Mouse (Mus musculus) hindbrain, embryonic 15.5 days (tissue): ENCODE results near the gene Dgkq. TPM values are rescaled to one million over a fixed set of nuclear protein-coding genes. Genes with fewer than 3 reads are reported as not detected.

Experiments used
- ATAC-seq: fragments of 200-750 bp; cut with Nextera tagmentation; 2 replicates; pipeline ENCODE4 v1.8.0; 2017; ENCODE audit warnings: low read depth, moderate number of reproducible peaks, moderate TSS enrichment; ENCODE audit not compliant: low FRiP score
- H3K27ac ChIP-seq: fragments of 300-500 bp; sonication (generic); replicated peaks from 2 replicates; pipeline ENCODE4 v1.5.1; 2015; ENCODE audit warnings: mild to moderate bottlenecking, inconsistent platforms
- H3K27me3 ChIP-seq: fragments of 300-500 bp; sonication (generic); 2 replicates; pipeline ENCODE4 v1.6.1; 2015; ENCODE audit warnings: control low read depth, inconsistent platforms
- H3K36me3 ChIP-seq: fragments of 300-500 bp; sonication (generic); 2 replicates; pipeline ENCODE4 v1.6.1; 2015; ENCODE audit warnings: control low read depth, inconsistent platforms
- H3K4me1 ChIP-seq: fragments of 300-500 bp; sonication (generic); replicated peaks from 2 replicates; pipeline ENCODE4 v1.6.1; 2015; ENCODE audit warnings: control low read depth, inconsistent platforms
- H3K4me2 ChIP-seq: fragments of 300-500 bp; sonication (generic); 2 replicates; pipeline ENCODE4 v1.6.1; 2015; ENCODE audit warnings: moderate library complexity, mild to moderate bottlenecking, inconsistent platforms
- H3K4me3 ChIP-seq: fragments of 300-500 bp; sonication (generic); 2 replicates; pipeline ENCODE4 v1.5.1; 2015; ENCODE audit warnings: mild to moderate bottlenecking, inconsistent platforms
- H3K9ac ChIP-seq: fragments of 300-500 bp; sonication (generic); 2 replicates; pipeline ENCODE4 v1.6.1; 2015; ENCODE audit warnings: inconsistent platforms
- H3K9me3 ChIP-seq: fragments of 300-500 bp; sonication (generic); 2 replicates; pipeline ENCODE4 v1.6.1; 2016; ENCODE audit warnings: control low read depth, inconsistent platforms
- WGBS: fragments of 180-500 bp; shearing (Covaris S2); methylation state at CpG from one replicate; pipeline ENCODE4 v1.1.7; 2015; 5-methylcytosine and 5-hydroxymethylcytosine counted together
- polyA plus RNA-seq: library from polyadenylated mRNA; unstranded; fragments of >200 nt; fragmentation: Nextera tagmentation; extraction: Ambion mirVana; gene quantifications from 2 replicates; pipeline ENCODE4 v1.2.1, GENCODE M21; 2015

The Dgkq gene
- polyA plus RNA-seq, 1 experiment from 2014 or later, result 32.9 TPM

- WGBS, result 89% methylated on average over 6 of the region's 6 CpGs
- H3K9me3 ChIP-seq, result no peaks in the 10 kb centered on the region
- no peak for ATAC-seq
These were observed 8.9 kb upstream of the Dgkq start for GRCm38 (mm10) chr5:108678296-108678854.

GRCm38 (mm10) chr5:108677605-108678295 is 8.3 kb upstream of the Dgkq start:
- Histone ChIP-seq H3K9ac (peak overlapping the region; percentile 46), H3K36me3 (no peaks in the 10 kb centered on the region), H3K9me3 (no peaks in the 10 kb centered on the region), H3K4me3 (peak overlapping the region; percentile 34), H3K27ac (peak overlapping the region; percentile 87), H3K4me1 (peaks cover 16% of the 10 kb centered on the region), H3K4me2 (peak overlapping the region; percentile 66), H3K27me3 (no peaks in the 10 kb centered on the region)
- ATAC-seq, result peak; percentile 93
- WGBS, result 3% methylated on average over 25 of the region's 25 CpGs

More at GRCm38 (mm10) chr5:108678296-108678854, 8.9 kb upstream of the Dgkq start:
- Histone ChIP-seq H3K4me1 (peaks cover 16% of the 10 kb centered on the region), H3K4me3 (no peak overlapping the region), H3K27ac (peak overlapping the region; percentile 45; the same call in 1 of the 2 replicates), H3K4me2 (no peak overlapping the region), H3K36me3 (no peaks in the 10 kb centered on the region), H3K27me3 (no peaks in the 10 kb centered on the region), H3K9ac (no peak overlapping the region)

GRCm38 (mm10) chr5:108676772-108677498 is 7.5 kb upstream of the Dgkq start:
- Histone ChIP-seq H3K4me3 (peak overlapping the region; percentile 34), H3K4me1 (peaks cover 16% of the 10 kb centered on the region), H3K27me3 (no peaks in the 10 kb centered on the region), H3K36me3 (peaks cover 2% of the 10 kb centered on the region; the same call in 1 of the 2 replicates), H3K4me2 (peak overlapping the region; percentile 66), H3K27ac (peak overlapping the region; percentile 87), H3K9me3 (no peaks in the 10 kb centered on the region), H3K9ac (peak overlapping the region; percentile 46)
- ATAC-seq, result peak; percentile 75
- WGBS, result 7% methylated on average over 5 of the region's 5 CpGs

- no peak within 1 kb of the TSS for H3K4me2 ChIP-seq
- no peak for ATAC-seq
- H3K4me3 ChIP-seq, result no peak within 1 kb of the TSS
- peaks cover 9% of the 10 kb centered on the region; the same call in 1 of the 2 replicates for H3K36me3 ChIP-seq
- H3K4me1 ChIP-seq, result peaks cover 16% of the 10 kb centered on the region
- no peak within 1 kb of the TSS for H3K9ac ChIP-seq
- no peaks in the 10 kb centered on the region for H3K9me3 ChIP-seq
- H3K27ac ChIP-seq, result no peak within 1 kb of the TSS
- no peaks in the 10 kb centered on the region for H3K27me3 ChIP-seq
- 86% methylated on average over 9 of the region's 9 CpGs for WGBS
These were observed 5.9 kb upstream of the Dgkq start, which contains the start of gene Slc26a1 for GRCm38 (mm10) chr5:108675251-108675816. Gene Slc26a1 (minus strand): TSS chr5:108675569.

- Histone ChIP-seq H3K4me2 (no peak overlapping the region), H3K27ac (no peak overlapping the region), H3K27me3 (no peaks in the 10 kb centered on the region), H3K9ac (no peak overlapping the region), H3K9me3 (no peaks in the 10 kb centered on the region), H3K4me3 (no peak overlapping the region), H3K4me1 (peaks cover 24% of the 10 kb centered on the region), H3K36me3 (peaks cover 9% of the 10 kb centered on the region; the same call in 1 of the 2 replicates)
- 88% methylated on average over 2 of the region's 2 CpGs for WGBS
- no peak for ATAC-seq
These were observed 5.2 kb upstream of the Dgkq start for GRCm38 (mm10) chr5:108674624-108675023.

- Histone ChIP-seq H3K36me3 (peaks cover 9% of the 10 kb centered on the region; the same call in 1 of the 2 replicates), H3K9ac (no peak overlapping the region), H3K27me3 (no peaks in the 10 kb centered on the region), H3K4me3 (no peak overlapping the region), H3K4me1 (peaks cover 25% of the 10 kb centered on the region), H3K4me2 (no peak overlapping the region), H3K9me3 (no peaks in the 10 kb centered on the region), H3K27ac (no peak overlapping the region)
- no peak for ATAC-seq
- 94% methylated on average over 12 of the region's 12 CpGs for WGBS
These were observed 2.3 kb upstream of the Dgkq start for GRCm38 (mm10) chr5:108671757-108672156.

- no peak overlapping the region for H3K4me2 ChIP-seq
These were observed 1.3 kb upstream of the Dgkq start for GRCm38 (mm10) chr5:108670785-108671184.

GRCm38 (mm10) chr5:108669986-108670385 is 514 bp upstream of the Dgkq start:
- ATAC-seq, result no peak
- Histone ChIP-seq H3K9ac (0 out of 2 replicates have a peak overlapping the region, but pooled peaks have one; percentile 64), H3K27me3 (no peaks in the 10 kb centered on the region), H3K4me2 (peak overlapping the region; percentile 79), H3K4me1 (peaks cover 22% of the 10 kb centered on the region), H3K27ac (peak overlapping the region; percentile 87), H3K36me3 (peaks cover 9% of the 10 kb centered on the region; the same call in 1 of the 2 replicates), H3K9me3 (no peaks in the 10 kb centered on the region), H3K4me3 (peak overlapping the region; percentile 53)
- 77% methylated on average over 9 of the region's 9 CpGs for WGBS

More at GRCm38 (mm10) chr5:108670785-108671184, 1.3 kb upstream of the Dgkq start:
- no peak overlapping the region for H3K27ac ChIP-seq
- H3K9me3 ChIP-seq, result no peaks in the 10 kb centered on the region
- no peak overlapping the region for H3K9ac ChIP-seq
- no peak overlapping the region for H3K4me3 ChIP-seq
- H3K4me1 ChIP-seq, result peaks cover 22% of the 10 kb centered on the region
- no peak for ATAC-seq
- peaks cover 9% of the 10 kb centered on the region; the same call in 1 of the 2 replicates for H3K36me3 ChIP-seq
- H3K27me3 ChIP-seq, result no peaks in the 10 kb centered on the region

- peak overlapping the region; percentile 53 for H3K4me3 ChIP-seq
- no peak; the same call in 1 of the 2 replicates for ATAC-seq
- peak overlapping the region; percentile 87 for H3K27ac ChIP-seq
- peaks cover 9% of the 10 kb centered on the region; the same call in 1 of the 2 replicates for H3K36me3 ChIP-seq
- 7% methylated on average over 3 of the region's 3 CpGs for WGBS
- no peaks in the 10 kb centered on the region for H3K27me3 ChIP-seq
- no peaks in the 10 kb centered on the region for H3K9me3 ChIP-seq
- H3K4me2 ChIP-seq, result peak overlapping the region; percentile 79
- peak overlapping the region; percentile 64 for H3K9ac ChIP-seq
- peaks cover 22% of the 10 kb centered on the region for H3K4me1 ChIP-seq
These were observed 1.0 kb downstream of the Dgkq start for GRCm38 (mm10) chr5:108668387-108668932.

- 88% methylated on average over 2 of the region's 2 CpGs for WGBS
- H3K27ac ChIP-seq, result no peak overlapping the region
- H3K4me2 ChIP-seq, result no peak overlapping the region
- H3K9ac ChIP-seq, result no peak overlapping the region
- peaks cover 9% of the 10 kb centered on the region; the same call in 1 of the 2 replicates for H3K36me3 ChIP-seq
- no peaks in the 10 kb centered on the region for H3K27me3 ChIP-seq
- H3K4me1 ChIP-seq, result peaks cover 22% of the 10 kb centered on the region
- H3K9me3 ChIP-seq, result no peaks in the 10 kb centered on the region
- no peak for ATAC-seq
- no peak overlapping the region for H3K4me3 ChIP-seq
These were observed 2.1 kb downstream of the Dgkq start for GRCm38 (mm10) chr5:108667370-108667769.

- no peaks in the 10 kb centered on the region for H3K27me3 ChIP-seq
- WGBS, result 47% methylated on average over 3 of the region's 3 CpGs
- no peak overlapping the region for H3K4me2 ChIP-seq
- no peak overlapping the region for H3K9ac ChIP-seq
- peaks cover 24% of the 10 kb centered on the region for H3K4me1 ChIP-seq
- no peak for ATAC-seq
- H3K36me3 ChIP-seq, result no peaks in the 10 kb centered on the region
- H3K27ac ChIP-seq, result no peak overlapping the region
- H3K9me3 ChIP-seq, result no peaks in the 10 kb centered on the region
- no peak overlapping the region for H3K4me3 ChIP-seq
These were observed 4.4 kb downstream of the Dgkq start for GRCm38 (mm10) chr5:108665066-108665465.
